Mouse (Mus musculus) megakaryocyte, embryonic 14.5 days (primary cell): Measurements from ENCODE around the gene Cmya5.

Experiments
- FLI1 ChIP-seq: IDR thresholded peaks from 2 replicates; pipeline ENCODE4 v1.6.1; 2012; ENCODE audit warnings: low read length, inconsistent platforms, mixed read lengths
- GATA1 ChIP-seq: IDR thresholded peaks from 3 replicates; pipeline ENCODE4 v1.6.1; 2012; ENCODE audit warnings: mixed read lengths, low read length, inconsistent platforms, borderline replicate concordance

GRCm38 (mm10) chr13:93089481-93089880 is 55.0 kb downstream of the Cmya5 start:
- TF ChIP-seq GATA1 (no peak), FLI1 (no peak)
